Mouse (Mus musculus) left cerebral cortex, postnatal 4 days (tissue): ENCODE data around the gene Ppp1r9a. TPM values are rescaled to one million over a fixed set of nuclear protein-coding genes. Genes with fewer than 3 reads are reported as not detected.
"Not testable (repeated sequence)": the region's sequence is repeated elsewhere in the genome, so short reads cannot be mapped to it uniquely, and the experiment has no call there.

ENCODE experiments used
- DNase-seq: peaks from one replicate; pipeline ENCODE4 v3.0.0-alpha.2; 2022
- intact Hi-C: fragments of 180-260 bp; cut with DNase I; formaldehyde crosslinking; loops from one replicate; pipeline ENCODE4 v1.15.1; 2025
- total RNA-seq, 2 experiments: library from RNA; stranded (reverse); gene quantifications; 2 replicates each; pipeline ENCODE4 v1.2.3; 2021

The Ppp1r9a gene
- 100 to 1,000 TPM; 107 to 110 TPM for total RNA-seq

- intact Hi-C loops: loop anchor here (10.0 kb wide), 3 partner anchors 148 to 482 kb away; partner anchors contain the start of gene Asb4
- DNase-seq: peak; percentile 64
Observed at GRCm38 (mm10) chr6:4902674-4903324, at the start of gene Ppp1r9a. Gene Ppp1r9a, plus strand, starts transcription at chr6:4902917.

- DNase-seq: no peak
- intact Hi-C loops: no loop called here
Observed at GRCm38 (mm10) chr6:4855236-4855635, 47.5 kb upstream of the Ppp1r9a start.

- no peak for DNase-seq
- intact Hi-C loops: no loop called here
Observed at GRCm38 (mm10) chr6:4856919-4857318, 45.8 kb upstream of the Ppp1r9a start.

- intact Hi-C loops: no loop called here
- no peak for DNase-seq
Observed at GRCm38 (mm10) chr6:4884316-4884715, 18.4 kb upstream of the Ppp1r9a start.

GRCm38 (mm10) chr6:4889544-4889943 is 13.2 kb upstream of the Ppp1r9a start:
- intact Hi-C loops: no loop called here
- no peak for DNase-seq

GRCm38 (mm10) chr6:4892417-4892816 is 10.3 kb upstream of the Ppp1r9a start:
- no peak for DNase-seq
- intact Hi-C loops: no loop called here

- intact Hi-C loops, DNase-seq: not testable (repeated sequence)
Observed at GRCm38 (mm10) chr6:4893312-4893711, 9.4 kb upstream of the Ppp1r9a start.

- DNase-seq: no peak
- intact Hi-C loops: loop anchor here (10.0 kb wide), 3 partner anchors 145 to 485 kb away; partner anchors contain the start of gene Asb4
Observed at GRCm38 (mm10) chr6:4899906-4900305, 2.8 kb upstream of the Ppp1r9a start.

GRCm38 (mm10) chr6:4903325-4904054 is 773 bp downstream of the Ppp1r9a start:
- intact Hi-C loops: loop anchor here (10.0 kb wide), 3 partner anchors 149 to 481 kb away; partner anchors contain the start of gene Asb4
- peak; percentile 64 for DNase-seq

GRCm38 (mm10) chr6:4904055-4904450 is 1.3 kb downstream of the Ppp1r9a start:
- DNase-seq: peak; percentile 29
- intact Hi-C loops: loop anchor here (10.0 kb wide), 3 partner anchors 149 to 481 kb away; partner anchors contain the start of gene Asb4

- no peak for DNase-seq
Observed at GRCm38 (mm10) chr6:4910042-4910634, 7.4 kb downstream of the Ppp1r9a start.

GRCm38 (mm10) chr6:4918470-4918869 is 15.8 kb downstream of the Ppp1r9a start:
- intact Hi-C loops: no loop called here
- DNase-seq: no peak

More at GRCm38 (mm10) chr6:4910042-4910634, 7.4 kb downstream of the Ppp1r9a start:
- intact Hi-C loops: no loop called here

- intact Hi-C loops, DNase-seq: not testable (repeated sequence)
Observed at GRCm38 (mm10) chr6:4923791-4924190, 21.1 kb downstream of the Ppp1r9a start.

- no peak for DNase-seq
- intact Hi-C loops: no loop called here
Observed at GRCm38 (mm10) chr6:4925966-4926687, 23.4 kb downstream of the Ppp1r9a start.

GRCm38 (mm10) chr6:4930321-4930720 is 27.6 kb downstream of the Ppp1r9a start:
- no peak for DNase-seq
- intact Hi-C loops: no loop called here

GRCm38 (mm10) chr6:4938901-4939300 is 36.2 kb downstream of the Ppp1r9a start:
- intact Hi-C loops: no loop called here
- DNase-seq: no peak

GRCm38 (mm10) chr6:4940086-4940485 is 37.4 kb downstream of the Ppp1r9a start:
- DNase-seq: no peak
- intact Hi-C loops: no loop called here

- DNase-seq: no peak
- intact Hi-C loops: no loop called here
Observed at GRCm38 (mm10) chr6:4940639-4941038, 37.9 kb downstream of the Ppp1r9a start.

- no peak for DNase-seq
Observed at GRCm38 (mm10) chr6:4943821-4944220, 41.1 kb downstream of the Ppp1r9a start.

GRCm38 (mm10) chr6:4948056-4948455 is 45.3 kb downstream of the Ppp1r9a start:
- intact Hi-C loops: no loop called here
- no peak for DNase-seq

More at GRCm38 (mm10) chr6:4943821-4944220, 41.1 kb downstream of the Ppp1r9a start:
- intact Hi-C loops: no loop called here

- no peak for DNase-seq
- intact Hi-C loops: no loop called here
Observed at GRCm38 (mm10) chr6:4949701-4950100, 47.0 kb downstream of the Ppp1r9a start.
